ENCODE assay signal across 27 mouse cellular contexts in genomic region chr17:74559891-74560290, GRCm38 (mm10). TPM values are rescaled to one million over a fixed set of nuclear protein-coding genes. Genes with fewer than 3 reads are reported as not detected.
A peak's percentile ranks its signal among the peaks of the same experiment; 100 is the strongest.
DNase-seq lines count a peak whose midpoint lies in the region; ATAC-seq lines count a peak whose summit lies in the region.
"Had no signal": no experiment of that assay in that cellular context is flagged by ENCODE, and none has a peak within 500 bp of the region (broad histone marks: within the 10 kb centered on the region; RNA-seq: fewer than 3 reads in every experiment).

No protein-coding gene starts in this region.

- intact Hi-C loops in gastrocnemius, postnatal 14 days (cut with DNase I; ENCODE audit: low total_unique reads) = no loop called here

- H3K9ac ChIP-seq in intestine, embryonic 16.5 days (ENCODE audit: low read depth, low read length) = no peak overlapping the region
- no peak overlapping the region for H3K9ac ChIP-seq in intestine, embryonic 15.5 days
- H3K9ac ChIP-seq: forebrain, embryonic 13.5 days; hindbrain, embryonic 12.5 days; limb, embryonic 12.5 days; lung, embryonic 15.5 days; midbrain, embryonic 15.5 days had no signal

- no peak overlapping the region for H3K4me2 ChIP-seq in intestine, embryonic 16.5 days (ENCODE audit: low read depth, low read length)
- no peak overlapping the region for H3K4me2 ChIP-seq in intestine, embryonic 15.5 days (replicated peaks)
- H3K4me2 ChIP-seq: forebrain, embryonic 13.5 days; heart, embryonic 11.5 days; hindbrain, embryonic 12.5 days; limb, embryonic 12.5 days; lung, embryonic 15.5 days; midbrain, embryonic 15.5 days had no signal

- 0 out of 2 replicates have a peak overlapping the region, but pooled peaks have one; percentile 28 for H3K27ac ChIP-seq in intestine, embryonic 16.5 days (ENCODE audit: low read length)
- no peak overlapping the region for H3K27ac ChIP-seq in intestine, embryonic 15.5 days
- H3K27ac ChIP-seq: forebrain, embryonic 13.5 days; hindbrain, embryonic 12.5 days; kidney, postnatal 0 days; limb, embryonic 12.5 days; lung, embryonic 15.5 days; midbrain, embryonic 10.5 days; midbrain, embryonic 15.5 days had no signal

- no peaks in the 10 kb centered on the region for H3K36me3 ChIP-seq in intestine, embryonic 16.5 days (ENCODE audit: control insufficient read depth, insufficient read depth, low read length)
- peaks cover 5% of the 10 kb centered on the region; the same call in 1 of the 2 replicates for H3K36me3 ChIP-seq in intestine, embryonic 15.5 days

- WGBS in intestine, embryonic 16.5 days = 88% methylated on average over 11 of the region's 11 CpGs
- 85% methylated on average over 11 of the region's 11 CpGs for WGBS in intestine, embryonic 15.5 days

- H3K4me3 ChIP-seq in intestine, embryonic 16.5 days (ENCODE audit: low read length) = no peak overlapping the region
- no peak overlapping the region for H3K4me3 ChIP-seq in intestine, embryonic 15.5 days (replicated peaks)
- H3K4me3 ChIP-seq: forebrain, embryonic 13.5 days; hindbrain, embryonic 12.5 days; limb, embryonic 12.5 days; lung, embryonic 15.5 days; midbrain, embryonic 10.5 days; midbrain, embryonic 15.5 days had no signal

- no peaks in the 10 kb centered on the region for H3K9me3 ChIP-seq in intestine, embryonic 16.5 days (ENCODE audit: control insufficient read depth, low read length)
- H3K9me3 ChIP-seq in intestine, embryonic 15.5 days = no peaks in the 10 kb centered on the region
- H3K9me3 ChIP-seq: forebrain, embryonic 13.5 days; hindbrain, embryonic 12.5 days; limb, embryonic 12.5 days; lung, embryonic 15.5 days; midbrain, embryonic 10.5 days; midbrain, embryonic 15.5 days had no signal

- ATAC-seq in intestine, embryonic 16.5 days = peak; percentile 53
- ATAC-seq in intestine, embryonic 15.5 days = no peak
- ATAC-seq: forebrain, embryonic 13.5 days; midbrain, embryonic 15.5 days had no signal

- 0 out of 2 replicates have a peak, but pooled peaks cover 3% of the 10 kb centered on the region for H3K4me1 ChIP-seq in intestine, embryonic 16.5 days (ENCODE audit: control insufficient read depth, insufficient read depth, low read length)
- no peaks in the 10 kb centered on the region for H3K4me1 ChIP-seq in intestine, embryonic 15.5 days (replicated peaks)
- H3K4me1 ChIP-seq: forebrain, embryonic 13.5 days; hindbrain, embryonic 12.5 days; limb, embryonic 12.5 days; lung, embryonic 15.5 days; midbrain, embryonic 10.5 days; midbrain, embryonic 15.5 days had no signal

- no peaks in the 10 kb centered on the region for H3K27me3 ChIP-seq in intestine, embryonic 16.5 days (replicated peaks; ENCODE audit: control insufficient read depth, insufficient read depth, low read length)
- no peaks in the 10 kb centered on the region for H3K27me3 ChIP-seq in intestine, embryonic 15.5 days (replicated peaks)
- H3K27me3 ChIP-seq: forebrain, embryonic 13.5 days; hindbrain, embryonic 12.5 days; limb, embryonic 12.5 days; lung, embryonic 15.5 days; midbrain, embryonic 15.5 days had no signal

- DNase-seq in cerebellum, adult 11 months = peak; percentile 23
- peak; percentile 42 for DNase-seq in cerebellum, adult 9-10 months
- DNase-seq in cerebellum, postnatal 36 days = peak; percentile 24 to 43
- no peak for DNase-seq in gastrocnemius, postnatal 14 days
- no peak for DNase-seq in layer of hippocampus, adult 8-10 months (ENCODE audit: low spot score in 2 of 2)
- DNase-seq in heart, adult 9 months (ENCODE audit: low spot score in 2 of 2) = no peak
- DNase-seq: adrenal gland, postnatal 14 days; gastrocnemius, postnatal 25 days; heart, adult 11 months; heart, postnatal 36 days; kidney, adult 18-20 months; kidney, postnatal 4 days; layer of hippocampus, postnatal 36 days; right cerebral cortex, adult 18-20 months; spleen, adult 18-20 months; thymus, adult 18-20 months; thymus, postnatal 25 days had no signal

RNA-seq across cellular contexts. Expression of gene Birc6, which starts 31.8 kb away (rescaled TPM):
- 51.2 and 55.0 TPM in 2 replicates for polyA plus RNA-seq in intestine, embryonic 16.5 days (2015; fragmentation: Nextera tagmentation; extraction: Ambion mirVana)
- 68.7 and 83.2 TPM in 2 replicates for polyA plus RNA-seq in intestine, embryonic 15.5 days (2015; fragmentation: Nextera tagmentation; extraction: Ambion mirVana)
- 10 to 100 TPM; 53.7 to 60.7 TPM for total RNA-seq in gastrocnemius, postnatal 14 days (2021)
- total RNA-seq in layer of hippocampus, adult 8-10 months (2022) = 100 to 1,000 TPM; 113 to 132 (median 117) TPM

Comparison
In these comparisons a context has a peak if more than half of its experiments do, and no peak if none do; other contexts are left out.
1. DNase-seq: peak in cerebellum, adult 11 months (single experiment), cerebellum, adult 9-10 months (single experiment) and cerebellum, postnatal 36 days (2 of 2); none in gastrocnemius, postnatal 14 days (single experiment), layer of hippocampus, adult 8-10 months (0 of 2) and heart, adult 9 months (0 of 2).